Mouse (Mus musculus) megakaryocyte, embryonic 14.5 days (primary cell): ENCODE results near the gene 4930564D02Rik.

Experiments
- FLI1 ChIP-seq: IDR thresholded peaks from 2 replicates; pipeline ENCODE4 v1.6.1; 2012; ENCODE audit warnings: low read length, inconsistent platforms, mixed read lengths
- GATA1 ChIP-seq: IDR thresholded peaks from 3 replicates; pipeline ENCODE4 v1.6.1; 2012; ENCODE audit warnings: mixed read lengths, low read length, inconsistent platforms, borderline replicate concordance

- TF ChIP-seq GATA1 (no peak), FLI1 (no peak)
Observed at GRCm38 (mm10) chr3:105088638-105089037, 22.0 kb downstream of the 4930564D02Rik start.
